Mouse (Mus musculus): ENCODE results near the gene Rhbdd1.

DNA sequence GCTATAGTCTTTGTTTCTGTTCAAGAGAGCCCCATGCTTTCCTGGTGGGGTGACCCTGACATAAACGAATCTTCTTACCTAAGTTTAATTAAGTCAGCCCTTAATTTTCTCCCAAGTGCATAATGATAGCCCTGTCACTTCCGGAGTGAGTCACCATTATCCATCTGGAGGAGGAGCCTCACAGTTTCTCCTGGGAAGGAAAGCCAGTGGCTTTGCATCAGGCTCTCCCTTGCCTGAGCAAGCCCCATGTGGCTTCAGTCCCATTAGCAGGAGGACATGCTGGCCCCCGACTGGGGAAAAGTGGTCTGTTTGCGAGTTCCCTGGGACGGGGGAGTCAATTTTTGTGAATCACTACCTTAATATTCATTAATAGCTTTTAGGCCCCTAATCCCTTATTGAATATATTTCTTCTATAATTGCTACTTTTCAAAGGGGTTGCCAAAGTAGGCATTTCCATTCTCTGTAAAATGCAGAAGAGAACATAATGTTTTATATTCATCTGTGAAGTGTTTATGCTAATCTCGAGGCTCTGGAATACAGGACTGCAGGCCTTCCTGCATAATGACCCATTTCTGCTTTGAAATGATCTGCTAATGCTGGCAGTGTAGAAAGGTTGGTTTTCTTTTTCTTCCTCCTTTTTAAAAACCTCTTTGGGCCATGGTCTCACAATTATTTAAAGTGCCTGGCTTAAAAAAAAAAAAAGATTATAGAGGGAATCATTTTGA, 135.8 kb downstream of the Rhbdd1 start:
- no peak for TF ChIP-seq CTCF (IDR thresholded peaks at IDR 0.05; ENCODE audit: low read depth)
- no peak for TF ChIP-seq EP300 (IDR thresholded peaks at IDR 0.05; ENCODE audit: low read depth)
